Mouse (Mus musculus) layer of hippocampus, postnatal 14 days (tissue): ENCODE data around the gene Plb1. TPM values are rescaled to one million over a fixed set of nuclear protein-coding genes. Genes with fewer than 3 reads are reported as not detected.
A peak's percentile ranks its signal among the peaks of the same experiment; 100 is the strongest.

Experiments
- DNase-seq, 2 experiments: peaks; one replicate each; pipeline ENCODE4 v3.0.0; 2021 to 2022; ENCODE audit warnings: low spot score in 2 of 2, mixed read lengths in 1 of 2
- total RNA-seq, 2 experiments: library from RNA; stranded (reverse); gene quantifications; 2 replicates each; pipeline ENCODE4 v1.2.3; 2021

Gene Plb1
- total RNA-seq, 2 experiments from 2014 or later = 0.46 to 0.72 TPM

DNA sequence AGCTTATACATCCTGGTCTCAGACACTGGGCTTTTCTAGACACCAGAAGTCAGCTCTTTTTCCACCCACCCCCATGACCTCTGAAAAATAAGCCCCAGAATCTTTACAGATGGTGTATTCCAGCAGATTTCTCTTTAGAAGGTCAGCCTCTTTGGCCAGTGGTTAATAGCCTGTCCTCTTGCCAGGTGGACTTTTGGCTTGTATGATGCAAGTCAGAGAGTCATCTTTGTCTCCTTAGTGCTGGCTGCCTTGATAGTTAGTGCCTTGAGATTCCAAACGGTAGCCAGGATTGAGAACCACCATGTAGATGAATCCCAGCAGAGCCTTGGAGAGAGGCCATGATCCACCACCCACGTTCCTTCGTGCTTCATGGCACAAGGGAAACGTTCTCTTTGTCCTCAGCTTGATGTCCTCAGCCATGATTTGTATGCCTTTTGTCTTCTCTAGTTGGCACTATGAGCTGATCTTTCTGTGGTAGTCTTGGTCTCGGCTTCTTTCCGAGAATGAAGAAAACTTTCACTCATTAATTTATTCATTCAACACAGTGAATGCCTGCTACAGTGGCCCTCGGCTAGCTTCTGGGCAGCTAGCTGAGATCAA lies 10.9 kb downstream of the Plb1 start:
- no peak for DNase-seq

DNA sequence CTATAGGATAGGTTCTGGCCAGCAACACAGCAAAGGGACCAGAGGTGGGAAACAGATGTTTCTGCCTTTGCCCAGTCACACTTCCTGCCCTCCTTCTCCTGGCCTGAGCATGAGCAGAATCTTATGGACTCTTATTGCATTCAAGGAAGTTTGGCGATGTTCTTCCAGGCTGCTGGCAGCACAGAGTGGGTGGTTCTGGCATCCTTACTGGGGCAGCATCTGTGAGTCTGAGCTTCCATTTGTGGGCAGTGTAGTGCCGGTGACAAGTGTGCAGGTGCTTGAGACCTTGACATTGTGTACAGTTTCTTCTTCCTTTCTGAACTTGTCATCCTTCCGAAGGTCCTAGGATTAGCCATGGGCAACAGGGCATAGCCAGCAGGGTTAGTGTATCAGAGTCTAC lies 12.9 kb downstream of the Plb1 start:
- no peak for DNase-seq

GRCm38 (mm10) chr5:32260751-32261150 lies 28.2 kb downstream of the Plb1 start:
- DNase-seq = no peak

DNA sequence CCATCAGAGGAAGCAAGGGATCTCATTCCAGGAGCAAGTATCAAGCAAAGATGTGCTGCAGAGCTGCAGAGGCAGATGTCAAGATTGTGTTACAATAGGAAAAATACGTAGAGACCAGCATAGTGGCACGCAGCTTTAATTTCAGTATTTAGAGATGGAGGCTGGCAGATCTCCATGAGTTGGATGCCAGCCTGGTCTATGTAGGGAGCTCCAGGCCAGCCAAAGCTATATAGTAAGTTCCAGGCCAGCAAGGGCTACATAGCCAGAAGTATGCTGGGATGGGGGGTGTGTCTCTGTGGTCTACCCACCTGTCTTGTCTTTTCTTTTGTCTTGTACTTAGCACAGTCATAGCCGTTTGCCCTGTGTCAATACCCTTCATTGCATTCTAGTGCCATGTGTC lies 28.7 kb downstream of the Plb1 start:
- no peak for DNase-seq

DNA sequence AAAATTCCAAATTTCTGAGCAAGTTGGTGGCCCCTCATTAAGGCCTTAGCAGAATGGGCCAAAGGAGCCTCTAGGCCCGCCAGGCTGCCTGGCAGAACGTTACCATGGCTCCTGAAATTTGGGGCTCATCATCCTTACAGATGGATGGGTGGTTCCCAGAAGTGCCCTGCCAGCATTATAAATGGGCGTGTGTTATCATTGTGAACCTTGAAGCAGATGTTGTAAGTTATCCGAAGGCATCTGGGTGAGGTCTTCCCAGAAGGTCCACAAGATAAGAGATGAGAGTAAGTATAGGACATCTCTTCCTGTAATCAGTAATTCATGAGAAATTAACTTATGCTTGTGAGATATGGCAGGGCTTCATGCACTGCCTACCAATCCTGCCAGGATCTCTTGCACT lies 30.0 kb downstream of the Plb1 start:
- no peak for DNase-seq

GRCm38 (mm10) chr5:32272502-32272901 lies 40.0 kb downstream of the Plb1 start:
- peak; percentile 18 to 25 for DNase-seq

GRCm38 (mm10) chr5:32278000-32278694 lies 45.6 kb downstream of the Plb1 start:
- no peak for DNase-seq

DNA sequence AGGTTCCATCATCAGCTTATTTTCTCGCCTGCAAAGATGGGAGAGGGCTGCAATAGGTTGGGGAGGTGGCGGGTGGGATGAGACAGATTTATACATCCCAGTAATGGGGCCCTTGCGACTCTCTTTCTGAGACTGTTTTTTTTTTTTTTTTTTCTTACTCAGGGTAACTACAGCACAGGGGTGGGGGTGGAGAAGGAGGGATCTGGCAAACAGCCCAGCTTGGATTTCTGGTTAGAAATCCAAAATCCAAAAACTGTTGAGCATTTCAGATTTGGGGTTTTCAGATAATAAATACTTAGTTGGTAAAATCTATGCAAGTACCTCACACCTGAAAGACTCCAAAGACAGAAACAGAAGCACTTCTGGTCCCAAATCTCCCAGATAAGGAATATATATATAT lies 47.6 kb downstream of the Plb1 start:
- peak in 1 of 2 experiments; percentile 23 for DNase-seq

GRCm38 (mm10) chr5:32282345-32282744 lies 49.8 kb downstream of the Plb1 start:
- DNase-seq = no peak

DNA sequence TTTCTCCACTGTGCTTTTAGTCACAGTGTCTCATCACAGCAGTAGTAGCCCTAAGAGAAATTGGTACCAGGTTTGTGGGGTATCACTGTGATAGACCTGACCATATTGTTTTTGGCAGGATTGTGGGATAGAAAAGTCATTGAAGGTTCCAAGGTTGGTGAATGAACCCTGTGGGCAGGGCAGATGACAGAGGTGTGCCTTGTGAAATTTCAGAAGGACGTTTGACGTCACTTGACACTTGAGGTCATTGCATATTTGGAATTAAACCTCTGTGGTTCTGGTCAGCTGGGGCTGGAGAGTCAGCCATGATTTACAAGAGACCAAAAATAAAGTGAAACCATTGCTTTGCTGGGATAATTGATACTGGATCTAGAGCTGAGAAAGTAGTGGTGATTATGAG lies 50.9 kb downstream of the Plb1 start:
- no peak for DNase-seq

GRCm38 (mm10) chr5:32286315-32286714 lies 53.8 kb downstream of the Plb1 start:
- no peak for DNase-seq

DNA sequence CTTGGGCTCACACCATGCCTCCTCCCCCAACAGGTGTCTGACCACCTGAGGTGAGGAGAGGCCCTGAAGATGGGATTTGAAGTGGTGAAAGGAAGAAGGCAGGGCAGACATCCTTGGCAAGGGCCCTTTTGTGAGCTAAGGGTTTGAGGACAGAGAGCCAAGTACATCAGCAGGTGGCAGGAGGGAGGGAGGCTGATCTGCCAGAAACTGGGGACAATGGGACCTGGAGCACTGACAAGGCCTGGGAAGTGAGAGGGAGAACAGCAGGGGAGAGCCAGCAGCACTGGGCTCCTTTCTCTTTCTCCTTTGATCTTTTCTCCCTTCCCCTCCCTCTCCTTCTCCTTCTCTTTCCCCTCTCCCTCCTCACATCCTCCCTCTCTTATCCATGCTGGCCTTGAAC lies 55.5 kb downstream of the Plb1 start:
- peak; percentile 7 to 29 for DNase-seq

- DNase-seq = no peak
These were observed 58.8 kb downstream of the Plb1 start for GRCm38 (mm10) chr5:32291316-32291715.

DNA sequence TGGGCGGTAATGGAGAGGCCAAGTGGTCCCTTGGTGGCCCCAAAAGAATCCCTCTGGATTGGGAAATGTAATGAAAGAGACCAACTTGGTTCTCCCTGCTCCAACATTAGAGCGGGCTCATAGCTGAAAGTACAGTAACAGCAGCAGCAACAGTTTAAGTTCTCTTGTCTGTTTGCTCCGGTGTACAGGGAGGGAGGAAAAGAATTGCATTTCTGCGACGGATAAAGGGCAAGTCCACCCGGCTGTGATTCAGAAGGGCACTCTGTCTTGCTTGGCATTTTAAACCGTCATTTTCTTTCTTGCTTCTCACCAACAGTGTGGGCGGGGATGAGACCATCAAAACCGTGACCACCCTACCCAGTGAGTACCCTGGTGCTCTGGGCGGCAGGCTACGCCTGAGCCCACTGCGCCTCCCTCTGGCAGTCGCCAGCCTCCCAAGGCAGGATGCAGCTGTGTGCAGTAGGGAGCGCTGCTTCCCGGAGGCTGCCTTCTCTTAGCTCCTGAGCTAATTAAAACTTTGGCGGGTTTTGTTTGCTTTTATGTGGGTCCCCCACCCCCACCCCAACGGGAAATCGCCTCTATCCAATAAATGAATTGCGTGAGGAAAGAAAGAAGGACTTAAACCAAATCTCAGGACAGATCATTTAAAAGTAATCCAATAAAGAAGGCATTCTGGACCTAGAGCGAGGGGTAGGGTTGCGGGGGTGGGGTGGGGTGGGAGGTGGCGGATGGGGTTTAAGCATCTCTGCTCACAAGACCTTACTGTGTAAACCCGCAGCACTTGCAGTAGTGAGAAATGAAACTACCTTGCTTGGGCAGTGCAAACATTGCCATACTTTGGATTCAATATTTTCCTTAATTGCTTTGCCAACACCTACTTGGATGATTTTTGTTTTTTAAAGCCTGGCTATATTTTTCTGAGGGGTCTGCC lies 70.7 kb downstream of the Plb1 start:
- DNase-seq = peak; percentile 57 to 66

GRCm38 (mm10) chr5:32307106-32307505 lies 74.6 kb downstream of the Plb1 start:
- no peak for DNase-seq

DNA sequence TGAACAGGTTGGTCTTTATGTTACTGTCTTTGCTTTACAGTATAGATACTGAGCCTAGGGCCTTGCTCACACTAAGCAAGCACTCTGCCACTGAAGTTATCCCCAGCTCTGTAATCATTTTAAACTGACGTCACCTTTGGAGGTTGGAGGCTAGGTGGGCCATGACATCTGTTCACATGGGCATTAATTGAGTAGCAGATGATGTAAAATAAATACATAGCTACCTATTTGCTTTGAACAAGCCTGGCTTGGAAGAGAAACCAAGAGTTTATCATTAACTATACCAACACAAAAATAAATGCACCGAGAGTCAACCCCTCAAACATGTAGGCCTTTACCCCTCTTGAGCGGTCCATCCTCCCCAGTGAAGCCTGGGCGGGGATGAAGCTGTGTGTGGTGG lies 76.1 kb downstream of the Plb1 start:
- no peak for DNase-seq

DNA sequence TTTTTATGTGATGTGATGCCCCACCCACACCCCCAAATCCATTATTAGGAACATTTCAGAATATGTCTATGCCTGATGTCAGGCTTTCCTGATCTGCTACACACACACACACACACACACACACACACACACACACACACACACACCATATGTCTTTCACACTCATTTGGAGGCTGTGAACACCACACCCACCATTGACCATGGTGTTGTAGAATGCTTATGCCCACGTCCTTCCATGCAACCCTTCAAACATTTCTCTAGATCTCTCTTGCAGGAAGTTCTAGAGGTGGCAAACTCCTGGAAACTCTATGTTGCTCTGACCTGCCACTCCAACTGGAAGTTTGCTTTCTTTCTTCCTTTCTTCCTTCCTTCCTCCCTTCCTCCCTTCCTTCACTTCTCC lies 77.2 kb downstream of the Plb1 start:
- DNase-seq = no peak

GRCm38 (mm10) chr5:32310802-32311201 lies 78.3 kb downstream of the Plb1 start:
- no peak for DNase-seq

DNA sequence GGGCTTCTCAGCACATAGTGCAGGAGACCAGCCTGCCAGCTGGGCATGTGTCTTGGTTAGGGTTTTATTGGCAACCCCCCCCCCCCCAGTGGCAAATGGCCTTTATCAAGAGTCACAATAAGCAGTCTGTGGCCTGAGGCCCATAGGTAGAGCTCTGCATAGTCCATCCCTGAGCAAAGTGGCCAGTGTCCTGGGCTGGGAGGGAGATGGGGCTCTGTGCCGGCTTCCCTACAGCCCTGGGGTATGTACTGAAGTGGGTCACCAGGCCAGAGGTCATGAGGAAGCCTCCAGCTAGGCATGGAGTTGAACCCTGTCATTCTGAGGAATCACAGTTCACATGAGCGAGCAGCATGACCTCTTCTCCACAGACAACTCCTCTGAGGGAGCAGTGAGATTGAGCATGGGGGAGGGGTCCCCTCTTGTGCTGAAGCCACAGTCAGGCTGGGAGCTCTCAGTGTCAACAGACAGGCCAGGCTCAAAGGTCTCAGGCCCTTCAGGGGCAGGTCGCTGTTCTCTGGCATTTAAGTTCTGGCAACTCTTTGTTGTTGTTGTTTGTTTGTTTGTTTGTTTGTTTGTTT lies 79.2 kb downstream of the Plb1 start:
- DNase-seq = no peak

- DNase-seq = no peak
These were observed 81.2 kb downstream of the Plb1 start for GRCm38 (mm10) chr5:32313671-32314070.

DNA sequence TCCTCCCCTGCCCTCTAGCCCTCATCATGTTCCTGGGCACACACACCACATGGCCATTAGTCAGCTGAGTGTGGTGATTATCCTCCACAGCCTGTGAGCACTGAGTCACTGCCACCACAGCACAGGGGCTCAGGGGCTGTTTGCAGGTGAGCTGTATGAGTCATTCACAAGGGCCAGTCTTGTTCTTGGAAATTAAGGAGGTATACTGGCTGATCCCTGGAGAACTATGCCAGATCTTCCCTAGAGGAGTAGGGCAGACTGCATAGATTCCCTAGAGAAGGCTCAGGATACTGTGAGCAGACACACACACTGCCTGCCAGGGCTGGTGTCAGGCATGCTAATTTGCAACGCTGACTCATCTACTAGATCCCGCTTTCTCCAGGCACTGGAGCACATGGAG lies 82.2 kb downstream of the Plb1 start:
- DNase-seq = peak in 1 of 2 experiments; percentile 24
